Mouse (Mus musculus): ENCODE data around the gene Rnase4. TPM values are rescaled to one million over a fixed set of nuclear protein-coding genes. Genes with fewer than 3 reads are reported as not detected.

Gene Rnase4
- polyA plus RNA-seq, 2 experiments = 12.8 to 20.2 TPM

- DNase-seq (ENCODE audit: low read depth in 3 of 3, low spot score in 3 of 3) = peak in 2 of 3 experiments; percentile 75 to 79
- Histone ChIP-seq H3K4me2 (ENCODE audit: low read depth) (peak overlapping the region; percentile 62), H3K4me3 (ENCODE audit: insufficient read depth in 1 of 2, low read depth in 2 of 2, low read length in 2 of 2) (no peak overlapping the region), H3K27ac (peak overlapping the region; percentile 97), H3K4me1 (replicated peaks; ENCODE audit: control insufficient read depth in 2 of 2, insufficient read depth in 2 of 2, low read length in 1 of 2) (peaks cover 69 to 74% of the 10 kb centered on the region in 2 experiments), H3K9me3 (ENCODE audit: control insufficient read depth, low read length) (no peaks in the 10 kb centered on the region), H3K27me3 (ENCODE audit: control insufficient read depth, insufficient read depth, low read length) (no peaks in the 10 kb centered on the region), H3K36me3 (replicated peaks; ENCODE audit: control insufficient read depth, insufficient read depth, low read depth) (no peaks in the 10 kb centered on the region), H3K9ac (replicated peaks) (peak overlapping the region; percentile 56)
- no peak for TF ChIP-seq CTCF (IDR thresholded peaks at IDR 0.05; ENCODE audit: low read depth)
- peak; percentile 94 for TF ChIP-seq EP300 (IDR thresholded peaks at IDR 0.05; ENCODE audit: low read depth)
- ATAC-seq (ENCODE audit: insufficient read depth) = peak; percentile 84
- WGBS (ENCODE audit: insufficient replicate concordance) = 20% methylated on average over 2 of the region's 2 CpGs
Observed at GRCm38 (mm10) chr14:51143937-51144336, 53.1 kb downstream of the Rnase4 start.

- Histone ChIP-seq H3K9me3 (ENCODE audit: control insufficient read depth, low read length) (no peaks in the 10 kb centered on the region), H3K4me3 (ENCODE audit: insufficient read depth in 1 of 2, low read depth in 2 of 2, low read length in 2 of 2) (no peak overlapping the region), H3K4me1 (replicated peaks; ENCODE audit: control insufficient read depth in 2 of 2, insufficient read depth in 2 of 2, low read length in 1 of 2) (peaks cover 75 to 79% of the 10 kb centered on the region in 2 experiments), H3K9ac (replicated peaks) (peak overlapping the region; percentile 56), H3K27ac (peak overlapping the region; percentile 97), H3K4me2 (ENCODE audit: low read depth) (peak overlapping the region; percentile 62), H3K36me3 (replicated peaks; ENCODE audit: control insufficient read depth, insufficient read depth, low read depth) (no peaks in the 10 kb centered on the region), H3K27me3 (ENCODE audit: control insufficient read depth, insufficient read depth, low read length) (no peaks in the 10 kb centered on the region)
- WGBS (ENCODE audit: insufficient replicate concordance) = 85% methylated on average over 4 of the region's 4 CpGs
- DNase-seq (ENCODE audit: low read depth in 3 of 3, low spot score in 3 of 3) (no peak), ATAC-seq (ENCODE audit: insufficient read depth) (no peak)
- TF ChIP-seq EP300 (IDR thresholded peaks at IDR 0.05; ENCODE audit: low read depth) = no peak
- TF ChIP-seq CTCF (IDR thresholded peaks at IDR 0.05; ENCODE audit: low read depth) = no peak
Observed at GRCm38 (mm10) chr14:51144451-51144850, 53.6 kb downstream of the Rnase4 start.

- WGBS (ENCODE audit: insufficient replicate concordance) = 91% methylated on average over 6 of the region's 6 CpGs
- Histone ChIP-seq H3K4me1 (replicated peaks; ENCODE audit: control insufficient read depth in 2 of 2, insufficient read depth in 2 of 2, low read length in 1 of 2) (peaks cover 80 to 81% of the 10 kb centered on the region in 2 experiments), H3K4me3 (ENCODE audit: insufficient read depth in 1 of 2, low read depth in 2 of 2, low read length in 2 of 2) (no peak overlapping the region), H3K9me3 (ENCODE audit: control insufficient read depth, low read length) (no peaks in the 10 kb centered on the region), H3K36me3 (replicated peaks; ENCODE audit: control insufficient read depth, insufficient read depth, low read depth) (no peaks in the 10 kb centered on the region), H3K27me3 (ENCODE audit: control insufficient read depth, insufficient read depth, low read length) (no peaks in the 10 kb centered on the region), H3K27ac (no peak overlapping the region), H3K9ac (replicated peaks) (no peak overlapping the region), H3K4me2 (ENCODE audit: low read depth) (no peak overlapping the region)
- ATAC-seq (ENCODE audit: insufficient read depth) (no peak), DNase-seq (ENCODE audit: low read depth in 3 of 3, low spot score in 3 of 3) (no peak)
- TF ChIP-seq CTCF (IDR thresholded peaks at IDR 0.05; ENCODE audit: low read depth) (no peak), EP300 (IDR thresholded peaks at IDR 0.05; ENCODE audit: low read depth) (no peak)
Observed at GRCm38 (mm10) chr14:51145521-51145920, 54.6 kb downstream of the Rnase4 start.

GRCm38 (mm10) chr14:51146685-51147084 is 55.8 kb downstream of the Rnase4 start, which contains the start of gene Rnase1:
TSS of gene Rnase1 (minus strand) at chr14:51146785.
- 50% methylated on average over 2 of the region's 2 CpGs for WGBS (ENCODE audit: insufficient replicate concordance)
- Histone ChIP-seq H3K27ac (peak within 1 kb of the TSS; percentile 50), H3K27me3 (ENCODE audit: control insufficient read depth, insufficient read depth, low read length) (no peaks in the 10 kb centered on the region), H3K4me1 (replicated peaks; ENCODE audit: control insufficient read depth in 2 of 2, insufficient read depth in 2 of 2, low read length in 1 of 2) (peaks cover 86 to 87% of the 10 kb centered on the region in 2 experiments), H3K4me3 (ENCODE audit: insufficient read depth in 1 of 2, low read depth in 2 of 2, low read length in 2 of 2) (no peak within 1 kb of the TSS), H3K9ac (replicated peaks) (peak within 1 kb of the TSS; percentile 5; the same call in 1 of the 2 replicates), H3K36me3 (replicated peaks; ENCODE audit: control insufficient read depth, insufficient read depth, low read depth) (no peaks in the 10 kb centered on the region), H3K9me3 (ENCODE audit: control insufficient read depth, low read length) (no peaks in the 10 kb centered on the region), H3K4me2 (ENCODE audit: low read depth) (no peak within 1 kb of the TSS)
- DNase-seq (ENCODE audit: low read depth in 3 of 3, low spot score in 3 of 3) (no peak), ATAC-seq (ENCODE audit: insufficient read depth) (no peak)
- TF ChIP-seq CTCF (IDR thresholded peaks at IDR 0.05; ENCODE audit: low read depth) (no peak), EP300 (IDR thresholded peaks at IDR 0.05; ENCODE audit: low read depth) (no peak)

GRCm38 (mm10) chr14:51148006-51148405 is 57.1 kb downstream of the Rnase4 start:
- ATAC-seq (ENCODE audit: insufficient read depth) (no peak), DNase-seq (ENCODE audit: low read depth in 3 of 3, low spot score in 3 of 3) (no peak)
- no peak for TF ChIP-seq EP300 (IDR thresholded peaks at IDR 0.05; ENCODE audit: low read depth)
- no peak for TF ChIP-seq CTCF (IDR thresholded peaks at IDR 0.05; ENCODE audit: low read depth)
- no peaks in the 10 kb centered on the region for H3K9me3 ChIP-seq (ENCODE audit: control insufficient read depth, low read length)
- no peaks in the 10 kb centered on the region for H3K36me3 ChIP-seq (replicated peaks; ENCODE audit: control insufficient read depth, insufficient read depth, low read depth)
- WGBS (ENCODE audit: insufficient replicate concordance) = 68% methylated on average over 3 of the region's 3 CpGs
- no peak overlapping the region for H3K4me3 ChIP-seq (ENCODE audit: insufficient read depth in 1 of 2, low read depth in 2 of 2, low read length in 2 of 2)
- H3K4me2 ChIP-seq (ENCODE audit: low read depth) = no peak overlapping the region
- no peaks in the 10 kb centered on the region for H3K27me3 ChIP-seq (ENCODE audit: control insufficient read depth, insufficient read depth, low read length)
- H3K9ac ChIP-seq (replicated peaks) = no peak overlapping the region
- H3K27ac ChIP-seq = peak overlapping the region; percentile 80; the same call in 1 of the 2 replicates
- peaks cover 84 to 86% of the 10 kb centered on the region in 2 experiments for H3K4me1 ChIP-seq (replicated peaks; ENCODE audit: control insufficient read depth in 2 of 2, insufficient read depth in 2 of 2, low read length in 1 of 2)

Data from liver, embryonic 14.5 days (tissue).